Mouse (Mus musculus) stomach, embryonic 16.5 days (tissue): Measurements from ENCODE around the gene Fam129a. TPM values are rescaled to one million over a fixed set of nuclear protein-coding genes. Genes with fewer than 3 reads are reported as not detected.

ENCODE experiments used
- ATAC-seq: fragments of 200-750 bp; cut with Nextera tagmentation; 2 replicates; pipeline ENCODE4 v1.8.0; 2017; ENCODE audit warnings: moderate number of reproducible peaks, moderate TSS enrichment; ENCODE audit not compliant: insufficient read depth, low FRiP score
- H3K27ac ChIP-seq: fragments of 300-500 bp; sonication (generic); 2 replicates; pipeline ENCODE4 v1.5.1; 2014; ENCODE audit warnings: low read length
- H3K27me3 ChIP-seq: fragments of 300-500 bp; sonication (generic); 2 replicates; pipeline ENCODE4 v1.6.1; 2014; ENCODE audit warnings: low read length, control low read depth, mixed read lengths; ENCODE audit not compliant: control insufficient read depth, insufficient read depth
- H3K36me3 ChIP-seq: fragments of 300-500 bp; sonication (generic); 2 replicates; pipeline ENCODE4 v1.6.1; 2014; ENCODE audit warnings: low read length; ENCODE audit not compliant: control insufficient read depth, insufficient read depth
- H3K4me1 ChIP-seq: fragments of 300-500 bp; sonication (generic); 2 replicates; pipeline ENCODE4 v1.6.1; 2014; ENCODE audit warnings: low read length, control low read depth, mixed read lengths; ENCODE audit not compliant: control insufficient read depth, insufficient read depth
- H3K4me2 ChIP-seq: fragments of 300-500 bp; sonication (generic); 2 replicates; pipeline ENCODE4 v1.6.1; 2014; ENCODE audit warnings: low read depth, low read length, mixed read lengths
- H3K4me3 ChIP-seq: fragments of 300-500 bp; sonication (generic); replicated peaks from 2 replicates; pipeline ENCODE4 v1.5.1; 2014; ENCODE audit warnings: mild to moderate bottlenecking, low read length
- H3K9ac ChIP-seq: fragments of 300-500 bp; sonication (generic); 2 replicates; pipeline ENCODE4 v1.6.1; 2014; ENCODE audit warnings: low read length
- H3K9me3 ChIP-seq: fragments of 300-500 bp; sonication (generic); replicated peaks from 2 replicates; pipeline ENCODE4 v1.6.1; 2016; ENCODE audit warnings: low read length, control low read depth; ENCODE audit not compliant: control insufficient read depth
- WGBS: fragments of 180-500 bp; shearing (Covaris S2); extraction: QIAGEN DNeasy Blood & Tissue Kit; methylation state at CpG from one replicate; pipeline ENCODE4 v1.1.7; 2014; 5-methylcytosine and 5-hydroxymethylcytosine counted together
- polyA plus RNA-seq: library from polyadenylated mRNA; unstranded; fragments of >200 nt; fragmentation: Nextera tagmentation; extraction: Ambion mirVana; gene quantifications from 2 replicates; pipeline ENCODE4 v1.2.1, GENCODE M21; 2015

The Fam129a gene
- polyA plus RNA-seq, 1 experiment from 2014 or later: 22.7 TPM

GRCm38 (mm10) chr1:151581454-151581853 lies 10.5 kb downstream of the Fam129a start:
- peaks cover 7% of the 10 kb centered on the region for H3K4me1 ChIP-seq
- H3K4me2 ChIP-seq: no peak overlapping the region
- no peak overlapping the region for H3K9ac ChIP-seq
- no peak overlapping the region for H3K4me3 ChIP-seq
- no peak for ATAC-seq
- no peaks in the 10 kb centered on the region for H3K36me3 ChIP-seq
- no peak overlapping the region for H3K27ac ChIP-seq
- WGBS: 65% methylated on average over 6 of the region's 6 CpGs
- H3K9me3 ChIP-seq: no peaks in the 10 kb centered on the region
- H3K27me3 ChIP-seq: no peaks in the 10 kb centered on the region

GRCm38 (mm10) chr1:151581977-151582376 lies 11.0 kb downstream of the Fam129a start:
- H3K9ac ChIP-seq: no peak overlapping the region
- no peak overlapping the region for H3K27ac ChIP-seq
- no peak for ATAC-seq
- WGBS: 96% methylated on average over 4 of the region's 4 CpGs
- peaks cover 7% of the 10 kb centered on the region for H3K4me1 ChIP-seq
- no peak overlapping the region for H3K4me2 ChIP-seq
- no peak overlapping the region for H3K4me3 ChIP-seq
- H3K9me3 ChIP-seq: no peaks in the 10 kb centered on the region
- H3K36me3 ChIP-seq: no peaks in the 10 kb centered on the region
- no peaks in the 10 kb centered on the region for H3K27me3 ChIP-seq

GRCm38 (mm10) chr1:151583457-151584181 lies 12.6 kb downstream of the Fam129a start:
- Histone ChIP-seq H3K36me3 (no peaks in the 10 kb centered on the region), H3K4me1 (peaks cover 7% of the 10 kb centered on the region), H3K27me3 (no peaks in the 10 kb centered on the region), H3K4me2 (no peak overlapping the region; the same call in 1 of the 2 replicates), H3K27ac (peak overlapping the region; percentile 64), H3K4me3 (no peak overlapping the region), H3K9me3 (no peaks in the 10 kb centered on the region), H3K9ac (no peak overlapping the region)
- WGBS: 63% methylated on average over 8 of the region's 8 CpGs
- peak; percentile 37; the same call in 1 of the 2 replicates for ATAC-seq

GRCm38 (mm10) chr1:151584182-151584471 lies 13.1 kb downstream of the Fam129a start:
- Histone ChIP-seq H3K4me2 (no peak overlapping the region), H3K36me3 (no peaks in the 10 kb centered on the region), H3K4me3 (no peak overlapping the region), H3K9ac (no peak overlapping the region), H3K27me3 (no peaks in the 10 kb centered on the region), H3K27ac (no peak overlapping the region), H3K9me3 (no peaks in the 10 kb centered on the region), H3K4me1 (peaks cover 7% of the 10 kb centered on the region)
- peak; percentile 25; the same call in 1 of the 2 replicates for ATAC-seq
- 18% methylated on average over 1 of the region's 1 CpGs for WGBS

GRCm38 (mm10) chr1:151584565-151585216 lies 13.7 kb downstream of the Fam129a start:
- no peak for ATAC-seq
- WGBS: 72% methylated on average over 11 of the region's 11 CpGs

GRCm38 (mm10) chr1:151585647-151586046 lies 14.7 kb downstream of the Fam129a start:
- no peak overlapping the region for H3K4me2 ChIP-seq
- no peaks in the 10 kb centered on the region for H3K27me3 ChIP-seq
- no peak overlapping the region for H3K27ac ChIP-seq
- H3K9ac ChIP-seq: no peak overlapping the region
- 78% methylated on average over 4 of the region's 4 CpGs for WGBS
- H3K4me1 ChIP-seq: peaks cover 7% of the 10 kb centered on the region
- H3K36me3 ChIP-seq: no peaks in the 10 kb centered on the region
- H3K9me3 ChIP-seq: no peaks in the 10 kb centered on the region
- H3K4me3 ChIP-seq: no peak overlapping the region
- ATAC-seq: no peak

More at GRCm38 (mm10) chr1:151584565-151585216, 13.7 kb downstream of the Fam129a start:
- H3K4me2 ChIP-seq: no peak overlapping the region
- no peaks in the 10 kb centered on the region for H3K27me3 ChIP-seq
- no peak overlapping the region for H3K4me3 ChIP-seq
- H3K9me3 ChIP-seq: no peaks in the 10 kb centered on the region
- no peaks in the 10 kb centered on the region for H3K36me3 ChIP-seq
- H3K9ac ChIP-seq: no peak overlapping the region
- no peak overlapping the region for H3K27ac ChIP-seq
- peaks cover 7% of the 10 kb centered on the region for H3K4me1 ChIP-seq

- Histone ChIP-seq H3K4me2 (peak overlapping the region; percentile 1; the same call in 1 of the 2 replicates), H3K4me1 (peaks cover 9% of the 10 kb centered on the region; the same call in 1 of the 2 replicates), H3K36me3 (no peaks in the 10 kb centered on the region), H3K9ac (no peak overlapping the region), H3K27ac (no peak overlapping the region), H3K9me3 (no peaks in the 10 kb centered on the region), H3K27me3 (no peaks in the 10 kb centered on the region), H3K4me3 (no peak overlapping the region)
- 60% methylated on average over 13 of the region's 13 CpGs for WGBS
- ATAC-seq: no peak
These were observed 21.4 kb downstream of the Fam129a start for GRCm38 (mm10) chr1:151592085-151593017.

- Histone ChIP-seq H3K4me1 (peaks cover 15% of the 10 kb centered on the region; the same call in 1 of the 2 replicates), H3K36me3 (no peaks in the 10 kb centered on the region), H3K27me3 (no peaks in the 10 kb centered on the region), H3K4me3 (no peak overlapping the region), H3K9me3 (no peaks in the 10 kb centered on the region), H3K9ac (no peak overlapping the region), H3K27ac (no peak overlapping the region), H3K4me2 (no peak overlapping the region)
- ATAC-seq: no peak
- 82% methylated on average over 4 of the region's 4 CpGs for WGBS
These were observed 23.9 kb downstream of the Fam129a start for GRCm38 (mm10) chr1:151594906-151595305.
